ENCODE assay signal across 15 mouse cellular contexts in genomic region chr10:18488239-18488803, GRCm38 (mm10).
"Had no signal": no experiment of that assay in that cellular context is flagged by ENCODE, and none has a peak within 500 bp of the region (broad histone marks: within the 10 kb centered on the region; RNA-seq: fewer than 3 reads in every experiment).

No protein-coding gene starts in this region.

- H3K27me3 ChIP-seq: intestine, embryonic 15.5 days; limb, embryonic 12.5 days; liver, embryonic 13.5 days; lung, embryonic 15.5 days; neural tube, embryonic 15.5 days had no signal

- H3K27ac ChIP-seq: intestine, embryonic 15.5 days; limb, embryonic 12.5 days; liver, embryonic 13.5 days; lung, embryonic 15.5 days; neural tube, embryonic 15.5 days had no signal

- H3K4me2 ChIP-seq: intestine, embryonic 15.5 days; limb, embryonic 12.5 days; liver, embryonic 13.5 days; lung, embryonic 15.5 days; neural tube, embryonic 15.5 days had no signal

- H3K9me3 ChIP-seq: intestine, embryonic 15.5 days; limb, embryonic 12.5 days; liver, embryonic 13.5 days; lung, embryonic 15.5 days; neural tube, embryonic 15.5 days had no signal

- H3K36me3 ChIP-seq: intestine, embryonic 15.5 days; limb, embryonic 12.5 days; liver, embryonic 13.5 days; lung, embryonic 15.5 days; neural tube, embryonic 15.5 days had no signal

- DNase-seq: layer of hippocampus, adult 9-11 months; layer of hippocampus, postnatal 36 days; liver; liver, embryonic 13.5 days; liver, postnatal 0 days; lung, postnatal 14 days; midbrain, embryonic 14.5 days; right cerebral cortex, adult 18-20 months; thymus, adult 18-20 months; thymus, postnatal 25 days had no signal

- H3K4me3 ChIP-seq: intestine, embryonic 15.5 days; limb, embryonic 12.5 days; liver, embryonic 13.5 days; lung, embryonic 15.5 days; myocyte; neural tube, embryonic 15.5 days had no signal

- H3K9ac ChIP-seq: intestine, embryonic 15.5 days; limb, embryonic 12.5 days; liver, embryonic 13.5 days; liver, postnatal 0 days; lung, embryonic 15.5 days; neural tube, embryonic 15.5 days had no signal

- ATAC-seq: intestine, embryonic 15.5 days; liver, postnatal 0 days had no signal

- H3K4me1 ChIP-seq: intestine, embryonic 15.5 days; liver, embryonic 13.5 days; lung, embryonic 15.5 days had no signal
